Mouse (Mus musculus) layer of hippocampus, postnatal 10 days (tissue): Measurements from ENCODE around the gene Pxt1. TPM values are rescaled to one million over a fixed set of nuclear protein-coding genes. Genes with fewer than 3 reads are reported as not detected.
"Not testable (repeated sequence)": the region's sequence is repeated elsewhere in the genome, so short reads cannot be mapped to it uniquely, and the experiment has no call there.

ENCODE experiments used
- DNase-seq, 2 experiments: peaks; one replicate each; pipeline ENCODE4 v3.0.0; 2021; ENCODE audit warnings: low spot score in 2 of 2
- long read RNA-seq: library from polyadenylated mRNA; stranded (forward); transcript quantifications from one replicate; pipeline ENCODE4 v2.0.0, GENCODE M21; 2023
- total RNA-seq, 2 experiments: library from RNA; stranded (reverse); gene quantifications; 2 replicates each; pipeline ENCODE4 v1.2.3; 2021

Pxt1 gene
- not detected for total RNA-seq
- long read RNA-seq, result 0 reads

DNA sequence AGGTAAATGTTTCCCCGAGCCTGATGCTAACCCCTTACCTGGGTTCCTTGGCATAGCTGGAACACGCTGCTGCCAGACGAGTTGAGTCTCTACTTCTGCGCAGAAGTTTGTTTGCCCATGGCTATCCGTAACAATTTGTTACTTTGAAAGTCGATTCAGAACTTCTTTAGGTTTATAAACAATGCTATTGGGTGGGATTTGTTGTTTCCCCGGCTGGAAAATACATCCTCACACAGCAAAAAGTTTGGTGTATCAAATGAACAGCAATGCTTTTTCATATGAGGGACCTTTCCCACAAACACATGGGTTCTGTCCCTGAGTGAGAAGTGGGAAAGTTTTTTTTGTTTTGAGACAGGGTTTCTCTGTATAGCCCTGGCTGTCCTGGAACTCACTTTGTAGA is at the start of gene Pxt1:
Gene Pxt1 (minus strand): TSS at position 101 of the 400 bp plus-strand sequence.
- no peak for DNase-seq

DNA sequence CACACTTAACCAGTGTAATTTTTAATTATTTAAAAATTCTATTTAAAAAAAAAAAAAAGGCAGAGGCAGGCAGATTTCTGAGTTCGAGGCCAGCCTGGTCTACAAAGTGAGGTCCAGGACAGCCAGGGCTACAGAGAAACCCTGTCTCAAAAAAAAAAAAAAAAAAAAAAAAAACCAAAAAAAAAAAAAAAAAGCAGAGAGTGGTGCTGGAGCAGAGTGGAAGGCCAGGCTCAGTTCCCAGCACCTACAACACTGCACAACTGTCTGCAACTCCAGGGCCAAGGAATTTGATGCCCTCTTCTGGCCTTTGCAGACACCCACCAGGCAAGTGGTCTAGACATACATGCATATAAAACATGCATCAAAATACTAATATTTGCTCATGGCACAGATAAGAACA is 49.4 kb upstream of the Pxt1 start:
- DNase-seq, result not testable (repeated sequence)

GRCm38 (mm10) chr17:28992105-28992504 is 48.5 kb upstream of the Pxt1 start:
- DNase-seq, result peak in 1 of 2 experiments; percentile 33

GRCm38 (mm10) chr17:28991286-28991685 is 47.6 kb upstream of the Pxt1 start:
- DNase-seq, result no peak

DNA sequence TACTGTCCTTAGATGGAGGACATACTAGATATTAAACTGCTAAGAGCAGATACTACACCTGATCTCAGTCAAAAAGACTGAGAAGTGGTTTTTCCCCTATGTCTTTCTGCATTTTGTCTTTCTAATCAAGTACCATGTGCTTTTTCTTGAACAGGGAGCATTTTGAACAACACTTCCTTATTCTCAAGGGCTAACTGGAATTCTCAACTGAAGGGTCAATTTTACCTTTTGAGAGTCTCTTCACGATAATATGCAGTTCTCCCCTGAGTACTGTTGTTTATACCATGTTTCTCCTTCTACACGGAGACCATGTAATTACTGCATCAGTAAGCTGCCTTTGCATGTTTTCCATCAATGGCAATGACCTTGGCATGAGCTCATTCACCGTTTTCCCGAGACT is 46.4 kb upstream of the Pxt1 start:
- no peak for DNase-seq

DNA sequence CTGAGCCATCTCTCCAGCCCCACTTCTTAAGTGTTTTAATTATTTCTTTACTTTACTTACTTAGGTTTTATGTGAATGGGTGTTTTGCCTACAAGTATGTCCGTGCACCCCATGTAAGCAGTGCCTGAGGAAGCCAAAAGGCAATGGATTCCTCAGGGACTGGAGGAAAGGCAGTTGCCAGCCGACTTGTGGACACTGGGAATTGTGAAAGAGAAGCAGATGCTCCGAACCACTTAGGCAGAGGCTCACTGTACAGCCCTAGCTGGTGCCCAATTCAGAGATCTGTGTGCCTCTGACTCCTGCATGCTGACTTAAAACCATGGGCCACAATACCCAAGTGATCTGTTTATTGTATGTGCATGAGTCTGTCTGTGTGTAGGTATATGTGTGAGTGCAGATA is 45.4 kb upstream of the Pxt1 start:
- no peak for DNase-seq

DNA sequence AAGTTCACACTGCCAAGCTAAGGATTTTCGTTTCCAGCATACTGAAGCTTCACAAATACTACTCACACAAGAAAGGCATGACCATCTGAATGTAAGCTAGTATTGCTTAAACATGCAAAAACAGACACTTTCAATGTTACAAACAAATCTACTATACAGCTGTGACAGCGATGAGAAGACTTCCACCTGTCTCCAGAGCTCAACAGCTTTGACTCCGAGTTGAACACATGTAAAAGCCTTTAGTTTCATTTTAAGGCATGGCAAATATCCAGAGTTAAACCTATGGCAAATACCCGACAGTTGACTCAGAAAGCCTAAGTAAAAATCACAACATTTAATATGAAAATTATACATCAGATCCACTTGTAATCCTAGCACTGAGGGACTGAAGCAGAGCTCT is 44.7 kb upstream of the Pxt1 start:
- DNase-seq, result no peak

- peak; percentile 29 to 46 for DNase-seq
Observed at GRCm38 (mm10) chr17:28987713-28988112, 44.1 kb upstream of the Pxt1 start.

DNA sequence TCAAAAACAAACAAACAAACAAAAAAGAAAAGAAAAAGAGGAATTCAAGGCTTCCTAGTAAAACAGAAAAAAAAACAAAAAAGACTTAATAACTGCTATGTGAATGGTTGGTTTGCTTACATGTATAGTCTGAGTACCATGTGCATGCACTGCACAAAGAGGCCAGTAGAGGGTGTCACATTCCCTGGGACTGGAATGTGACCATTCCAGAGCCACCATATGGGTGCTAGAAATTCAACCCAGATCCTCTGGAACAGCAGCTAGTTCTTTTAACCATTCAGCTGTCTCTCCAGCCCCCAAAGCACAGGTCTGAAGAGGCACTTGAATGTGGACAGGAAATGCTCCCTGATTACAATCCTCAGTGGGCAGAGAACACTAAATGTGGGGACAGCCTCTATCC is 43.2 kb upstream of the Pxt1 start:
- no peak for DNase-seq

GRCm38 (mm10) chr17:28984724-28985420 is 41.2 kb upstream of the Pxt1 start:
- no peak for DNase-seq

GRCm38 (mm10) chr17:28982591-28982990 is 39.0 kb upstream of the Pxt1 start:
- DNase-seq, result no peak

- no peak for DNase-seq
Observed at GRCm38 (mm10) chr17:28981081-28981480, 37.4 kb upstream of the Pxt1 start.

- no peak for DNase-seq
Observed at GRCm38 (mm10) chr17:28979091-28979490, 35.5 kb upstream of the Pxt1 start.

DNA sequence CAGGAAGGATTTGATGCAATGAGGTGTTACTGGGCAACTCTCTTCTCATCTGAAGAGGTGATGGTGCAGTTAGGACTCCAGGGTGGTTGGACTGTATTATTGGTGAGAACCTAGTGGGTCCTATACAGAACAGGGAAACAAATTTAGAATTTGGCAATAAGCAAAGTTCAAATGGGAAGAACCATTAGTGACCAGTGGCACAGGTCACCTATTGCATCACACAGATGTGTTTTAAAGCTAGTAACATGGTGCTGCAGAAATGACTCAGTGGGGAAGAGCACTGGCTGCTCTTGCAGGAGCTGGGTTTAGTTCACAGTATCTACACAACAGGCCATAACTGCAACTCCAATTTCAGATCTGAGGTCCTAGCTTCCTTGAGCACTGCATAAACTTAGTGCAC is 26.5 kb upstream of the Pxt1 start:
- DNase-seq, result no peak

DNA sequence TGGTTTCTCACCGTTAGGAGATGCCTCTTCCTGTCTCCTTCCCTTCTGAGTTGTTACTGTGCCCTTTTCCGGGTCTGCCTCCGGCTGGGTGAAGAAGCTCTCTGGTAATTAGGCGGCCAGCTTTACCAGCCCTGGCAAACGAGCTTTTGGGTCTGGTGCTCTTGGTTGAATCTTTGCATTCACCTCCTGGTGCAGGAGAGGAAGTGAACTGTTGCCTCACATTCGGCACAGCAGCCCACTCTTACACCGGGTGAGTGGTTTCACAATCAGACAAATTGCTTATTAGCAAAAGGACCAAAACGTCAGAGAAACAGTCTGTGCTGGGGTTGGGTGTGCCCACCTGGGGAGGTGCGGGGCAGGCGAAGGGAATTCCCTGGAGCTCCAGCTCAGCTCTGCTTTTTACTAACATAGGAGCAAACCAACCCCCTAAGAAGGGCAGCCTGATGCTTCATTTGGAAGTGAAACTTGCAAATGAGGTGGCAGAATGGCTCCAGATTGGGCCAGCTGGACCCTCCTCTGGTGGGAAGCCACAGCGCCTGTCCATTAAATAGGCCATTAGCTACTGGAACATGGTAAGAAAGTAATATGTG is 23.5 kb upstream of the Pxt1 start:
- no peak for DNase-seq

GRCm38 (mm10) chr17:28961596-28961995 is 18.0 kb upstream of the Pxt1 start:
- no peak for DNase-seq

DNA sequence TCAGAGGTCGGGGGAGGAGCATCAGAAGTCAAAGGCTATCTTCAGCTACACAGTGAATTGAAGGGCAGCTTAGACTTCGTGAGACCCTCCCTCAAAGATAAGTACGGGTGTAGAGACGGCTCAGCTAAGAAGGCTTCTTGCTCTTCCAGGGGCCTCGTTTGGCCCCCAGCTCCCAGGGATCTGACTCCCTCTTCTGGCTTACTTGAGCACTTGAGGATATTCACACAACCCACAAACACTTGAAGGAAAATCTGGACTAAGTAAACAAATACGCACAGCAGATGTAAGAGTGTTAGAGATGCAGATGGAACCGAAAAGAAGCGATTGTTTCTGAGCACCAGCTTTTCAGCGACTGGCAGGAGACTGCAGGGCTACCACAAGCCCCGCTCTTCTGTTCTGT is 17.0 kb upstream of the Pxt1 start:
- DNase-seq, result no peak

DNA sequence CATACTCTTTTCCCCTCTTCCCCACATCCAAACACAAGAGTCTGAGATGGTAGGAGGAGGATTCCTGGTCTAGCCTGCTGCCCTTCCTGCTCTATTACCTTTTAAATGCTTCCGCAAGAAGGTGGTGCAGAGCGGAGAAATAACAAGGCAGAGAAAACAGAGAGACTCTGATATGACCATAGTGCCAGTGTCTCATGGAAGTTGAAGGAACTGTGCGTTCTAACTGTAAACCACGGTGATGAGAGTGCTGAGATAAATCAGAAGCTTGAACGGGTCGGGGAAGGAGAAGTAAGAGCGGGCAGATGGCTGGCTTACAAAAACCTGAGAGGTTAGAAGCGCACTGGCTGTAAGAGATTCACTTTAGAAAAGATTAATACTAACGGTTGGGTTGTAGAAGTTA is 10.8 kb upstream of the Pxt1 start:
- no peak for DNase-seq

- no peak for DNase-seq
Observed at GRCm38 (mm10) chr17:28953251-28953650, 9.6 kb upstream of the Pxt1 start.

- DNase-seq, result peak; percentile 90 to 95
Observed at GRCm38 (mm10) chr17:28951831-28952799, 8.5 kb upstream of the Pxt1 start, which contains the start of gene Kctd20. TSS of gene Kctd20 (plus strand) at chr17:28951950.

DNA sequence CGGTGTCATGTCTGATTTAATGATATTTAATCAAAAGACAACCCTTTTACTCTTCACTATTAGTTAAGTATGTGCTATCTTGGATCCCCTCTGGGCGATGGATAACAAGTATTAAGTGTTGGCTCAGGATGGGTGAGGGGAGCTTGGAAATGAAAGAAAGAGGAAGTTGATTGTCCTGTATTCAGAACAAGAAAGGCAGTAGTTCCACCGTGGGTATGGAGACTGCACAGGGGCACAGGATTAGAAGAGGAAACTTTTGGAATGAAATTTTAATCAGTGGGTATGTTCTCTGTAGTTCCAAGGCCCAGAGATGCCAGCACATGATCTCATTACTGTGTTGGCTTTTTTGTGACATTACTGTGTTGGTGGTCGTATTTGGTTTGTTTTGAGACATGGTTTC is 7.1 kb upstream of the Pxt1 start:
- no peak for DNase-seq

DNA sequence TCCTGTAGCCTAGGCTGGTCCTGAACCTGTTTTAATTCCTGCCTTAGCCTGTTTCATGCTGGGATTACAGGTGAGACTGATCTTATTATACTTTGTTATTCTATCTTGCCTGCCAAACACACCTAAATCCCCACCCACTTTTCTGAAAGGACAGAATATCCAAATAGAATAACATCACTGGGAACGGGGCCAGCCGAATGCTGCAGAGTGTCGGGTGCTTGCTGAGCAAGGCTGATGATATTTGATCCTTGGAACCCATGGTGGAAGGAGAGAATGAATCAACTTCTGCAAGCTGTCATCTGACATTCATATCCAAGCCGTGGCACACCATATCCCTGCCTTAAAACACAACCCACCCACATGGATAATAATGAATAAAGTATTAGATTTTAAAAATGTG is 5.0 kb upstream of the Pxt1 start:
- DNase-seq, result peak in 1 of 2 experiments; percentile 32
